Mouse (Mus musculus) spleen, postnatal 14 days (tissue): ENCODE measurements around the gene Slain2.
"Not testable (repeated sequence)": the region's sequence is repeated elsewhere in the genome, so short reads cannot be mapped to it uniquely, and the experiment has no call there.

Source experiments
- DNase-seq, 2 experiments: peaks; one replicate each; pipeline ENCODE4 v3.0.0; 2021 to 2022; ENCODE audit warnings: low spot score in 2 of 2

The Slain2 gene

GRCm38 (mm10) chr5:73011806-73012205, 97.7 kb downstream of the Slain2 start:
- DNase-seq, result not testable (repeated sequence)

- DNase-seq, result not testable (repeated sequence)
Measured at GRCm38 (mm10) chr5:73012884-73013610, 98.9 kb downstream of the Slain2 start.

DNA sequence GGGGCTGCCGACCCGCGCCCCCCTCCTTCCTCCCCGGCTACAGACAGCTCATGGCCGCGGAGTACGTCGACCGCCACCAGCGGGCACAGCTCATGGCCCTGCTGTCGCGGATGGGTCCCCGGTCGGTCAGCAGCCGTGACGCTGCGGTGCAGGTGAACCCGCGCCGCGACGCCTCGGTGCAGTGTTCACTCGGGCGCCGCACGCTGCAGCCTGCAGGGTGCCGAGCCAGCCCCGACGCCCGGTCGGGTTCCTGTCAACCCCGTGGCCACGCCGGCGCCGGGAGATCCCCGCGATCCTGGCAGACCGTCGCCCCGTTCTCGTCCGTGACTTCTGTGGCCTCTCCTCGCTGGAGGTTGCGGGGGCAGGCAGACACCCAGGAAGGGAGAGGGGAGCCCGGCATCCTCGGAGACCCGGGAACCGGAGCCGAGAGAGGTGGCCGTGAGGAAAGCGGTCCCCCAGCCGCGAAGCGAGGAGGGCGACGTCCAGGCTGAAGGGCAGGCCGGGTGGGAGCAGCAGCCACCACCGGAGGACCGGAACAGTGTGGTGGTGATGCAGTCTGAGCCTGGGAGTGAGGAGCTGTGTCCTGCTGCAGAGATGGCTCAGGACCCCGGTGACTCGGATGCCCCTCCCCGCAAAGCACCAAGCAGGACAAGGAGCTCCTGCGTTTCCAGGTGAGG, 99.6 kb downstream of the Slain2 start:
- not testable (repeated sequence) for DNase-seq

DNA sequence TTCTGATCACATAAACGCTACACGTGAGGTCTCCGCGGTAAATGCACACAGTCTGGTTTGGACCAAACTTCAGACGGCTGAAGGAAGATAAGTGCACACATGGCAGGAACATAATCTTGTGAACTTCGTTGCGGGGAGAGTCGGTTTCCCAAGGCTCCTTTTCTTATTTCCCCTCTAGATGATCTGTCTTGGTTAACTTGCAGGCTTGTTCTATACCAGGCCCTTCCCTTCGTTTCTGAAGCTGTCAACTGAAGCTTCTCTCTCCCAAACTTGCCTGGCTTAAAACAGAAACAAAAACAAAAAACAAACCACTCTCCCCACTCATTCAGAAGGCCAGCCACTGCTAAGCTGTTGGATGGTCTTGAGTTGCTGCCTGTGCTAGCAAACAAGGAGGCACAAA, 100.6 kb downstream of the Slain2 start:
- no peak for DNase-seq

GRCm38 (mm10) chr5:73023801-73024200, 109.7 kb downstream of the Slain2 start:
- no peak for DNase-seq
